Mouse (Mus musculus) thymus, adult 2 months (tissue): ENCODE results near the gene Serpina10.

Experiments used
- CTCF ChIP-seq: fragments of 200-500 bp; IDR thresholded peaks from 2 replicates; pipeline ENCODE4 v1.5.1; 2012; ENCODE audit warnings: mild to moderate bottlenecking, control low read depth, low read length, moderate library complexity, borderline replicate concordance; ENCODE audit not compliant: control insufficient read depth, poor library complexity, insufficient read depth; ENCODE audit errors: extremely low read depth
- POLR2A ChIP-seq: fragments of 200-500 bp; IDR thresholded peaks from 2 replicates; pipeline ENCODE4 v1.6.1; 2012; ENCODE audit warnings: mild to moderate bottlenecking, low read length, control low read depth, moderate library complexity; ENCODE audit not compliant: control insufficient read depth, poor library complexity, insufficient read depth; ENCODE audit errors: extremely low read depth

DNA sequence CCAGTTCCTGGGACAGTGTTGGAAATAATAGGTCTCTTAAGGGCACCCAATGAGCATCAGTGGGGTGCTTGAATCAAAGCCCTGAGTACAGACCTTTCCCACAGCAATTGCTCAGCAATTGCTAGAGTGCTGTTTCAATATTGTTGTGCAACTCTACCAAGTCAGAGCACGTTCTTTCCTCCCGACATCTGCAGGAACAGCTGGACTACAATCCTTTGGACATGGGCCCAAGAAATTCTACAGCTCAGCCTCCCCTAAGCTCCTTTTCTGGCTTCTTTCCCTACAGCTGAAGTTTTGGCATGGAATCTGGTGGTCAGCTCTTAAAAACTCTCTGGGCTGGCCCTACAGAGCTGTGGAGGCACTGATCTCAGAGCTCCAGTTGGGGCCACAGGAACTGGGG, 41.9 kb upstream of the Serpina10 start:
- TF ChIP-seq POLR2A = no peak
- no peak for TF ChIP-seq CTCF
